Mouse (Mus musculus): ENCODE data around the gene Wdfy4.

GRCm38 (mm10) chr14:33019050-33019449 lies 166.3 kb downstream of the Wdfy4 start:
- TF ChIP-seq TAL1 (IDR thresholded peaks at IDR 0.05; ENCODE audit: low read length) (no peak), HCFC1 (IDR thresholded peaks at IDR 0.05; ENCODE audit: low read depth, low read length) (no peak), ELF1 (IDR thresholded peaks at IDR 0.05; ENCODE audit: low read depth, low read length) (no peak)
